Mouse (Mus musculus) liver, postnatal 0 days (tissue): ENCODE results near the gene Chtf18. TPM values are rescaled to one million over a fixed set of nuclear protein-coding genes. Genes with fewer than 3 reads are reported as not detected.
A peak's percentile ranks its signal among the peaks of the same experiment; 100 is the strongest.

Experiments
- ATAC-seq: fragments of 200-750 bp; cut with Nextera tagmentation; 2 replicates; pipeline ENCODE4 v1.8.0; 2017; ENCODE audit warnings: mild to moderate bottlenecking, moderate library complexity
- DNase-seq: peaks from one replicate; pipeline ENCODE4 v3.0.0-alpha.2; 2016
- H3K27ac ChIP-seq: fragments of 300-500 bp; sonication (generic); 2 replicates; pipeline ENCODE4 v1.5.1; 2014; ENCODE audit warnings: antibody characterized with exemption, moderate library complexity, mild to moderate bottlenecking, low read depth
- H3K27me3 ChIP-seq: fragments of 300-500 bp; sonication (generic); 2 replicates; pipeline ENCODE4 v1.6.1; 2014; ENCODE audit warnings: low read length, control low read depth, mixed read lengths; ENCODE audit not compliant: insufficient read depth
- H3K36me3 ChIP-seq: fragments of 300-500 bp; sonication (generic); replicated peaks from 2 replicates; pipeline ENCODE4 v1.6.1; 2014; ENCODE audit warnings: mild to moderate bottlenecking, control low read depth, low read length, moderate library complexity, mixed read lengths; ENCODE audit not compliant: insufficient read depth
- H3K4me1 ChIP-seq: fragments of 300-500 bp; sonication (generic); 2 replicates; pipeline ENCODE4 v1.6.1; 2014; ENCODE audit warnings: antibody characterized with exemption, mild to moderate bottlenecking, control low read depth; ENCODE audit not compliant: insufficient read depth
- H3K4me2 ChIP-seq: fragments of 300-500 bp; sonication (generic); 2 replicates; pipeline ENCODE4 v1.6.1; 2014; ENCODE audit warnings: low read depth, mild to moderate bottlenecking, low read length, moderate library complexity, mixed read lengths
- H3K4me3 ChIP-seq: fragments of 300-500 bp; sonication (generic); 2 replicates; pipeline ENCODE4 v1.5.1; 2014; ENCODE audit warnings: low read depth, low read length
- H3K9ac ChIP-seq: fragments of 300-500 bp; sonication (generic); replicated peaks from 2 replicates; pipeline ENCODE4 v1.6.1; 2014; ENCODE audit warnings: mild to moderate bottlenecking, moderate library complexity
- H3K9me3 ChIP-seq: fragments of 300-500 bp; sonication (generic); 2 replicates; pipeline ENCODE4 v1.6.1; 2016; ENCODE audit warnings: mild to moderate bottlenecking, control low read depth, low read length, mixed read lengths
- CTCF ChIP-seq: sonication (generic); IDR thresholded peaks from 2 replicates; pipeline ENCODE4 v1.5.1; 2016; ENCODE audit warnings: antibody characterized with exemption, low read depth
- EP300 ChIP-seq: IDR thresholded peaks from 2 replicates; pipeline ENCODE4 v1.6.1; 2016; ENCODE audit warnings: antibody characterized with exemption, low read depth, mild to moderate bottlenecking
- WGBS: fragments of 180-500 bp; shearing (Covaris S2); extraction: QIAGEN DNeasy Blood & Tissue Kit; methylation state at CpG from one replicate; pipeline ENCODE4 v1.1.7; 2014; ENCODE audit not compliant: insufficient replicate concordance; 5-methylcytosine and 5-hydroxymethylcytosine counted together
- polyA plus RNA-seq: library from polyadenylated mRNA; unstranded; fragments of >200 nt; fragmentation: Nextera tagmentation; extraction: Ambion mirVana; gene quantifications from 2 replicates; pipeline ENCODE4 v1.2.1, GENCODE M21; 2015

Chtf18 gene
- polyA plus RNA-seq, 1 experiment from 2014 or later: 7.4 TPM

DNA sequence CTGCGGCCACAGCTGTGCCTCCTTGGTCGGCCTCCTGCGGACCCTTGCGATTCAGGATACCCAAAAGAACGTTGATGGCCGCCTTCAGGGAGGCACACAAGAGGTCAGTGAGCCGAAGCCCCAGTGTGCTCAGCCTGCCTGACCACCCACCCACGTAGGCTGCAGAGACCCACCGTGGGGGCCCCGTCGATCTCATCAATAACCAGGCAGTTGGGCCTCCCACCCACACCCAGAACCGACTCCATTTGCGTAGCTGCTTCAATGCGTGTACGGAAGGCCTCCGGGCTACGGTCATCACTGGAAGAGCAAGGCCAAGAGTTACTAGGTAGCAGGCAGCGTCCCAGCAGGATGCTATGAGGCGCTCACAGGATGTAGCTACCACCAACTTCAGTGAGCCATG lies 3.7 kb downstream of the Chtf18 start:
- TF ChIP-seq CTCF: no peak
- TF ChIP-seq EP300: no peak
- Histone ChIP-seq H3K27me3 (no peaks in the 10 kb centered on the region), H3K9me3 (no peaks in the 10 kb centered on the region), H3K27ac (no peak overlapping the region), H3K9ac (no peak overlapping the region), H3K36me3 (no peaks in the 10 kb centered on the region; the same call in none of the 2 replicates), H3K4me3 (no peak overlapping the region), H3K4me2 (no peak overlapping the region), H3K4me1 (peaks cover 16% of the 10 kb centered on the region)
- DNase-seq: no peak
- WGBS: 94% methylated on average over 19 of the region's 19 CpGs
- no peak for ATAC-seq

DNA sequence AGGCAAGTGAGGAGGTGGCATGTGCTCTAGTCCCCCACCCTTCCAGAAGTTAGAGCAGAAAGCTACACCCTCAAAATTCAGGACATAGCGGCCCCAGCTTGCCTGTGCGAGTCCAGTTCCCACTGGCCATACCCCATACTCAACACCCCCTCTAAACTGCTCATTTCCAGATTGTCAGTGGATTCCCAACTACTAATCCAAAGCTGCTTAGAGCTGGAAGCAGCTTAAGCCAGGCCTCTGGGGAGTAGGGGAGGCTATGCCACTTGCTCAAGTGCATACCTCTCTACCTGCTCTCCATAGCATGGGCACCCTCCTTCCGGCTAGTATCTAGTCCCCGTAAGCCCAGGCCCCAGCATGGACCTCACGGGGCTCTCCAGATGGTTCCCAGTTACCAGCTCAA lies 5.7 kb downstream of the Chtf18 start:
- no peaks in the 10 kb centered on the region; the same call in none of the 2 replicates for H3K36me3 ChIP-seq
- H3K27ac ChIP-seq: no peak overlapping the region
- H3K27me3 ChIP-seq: peaks cover 13% of the 10 kb centered on the region
- H3K9ac ChIP-seq: no peak overlapping the region
- 89% methylated on average over 5 of the region's 5 CpGs for WGBS
- DNase-seq: no peak
- no peak for TF ChIP-seq CTCF
- TF ChIP-seq EP300: no peak
- H3K4me1 ChIP-seq: peaks cover 7% of the 10 kb centered on the region; the same call in 1 of the 2 replicates
- ATAC-seq: no peak
- no peak overlapping the region for H3K4me2 ChIP-seq
- no peak overlapping the region for H3K4me3 ChIP-seq
- no peaks in the 10 kb centered on the region for H3K9me3 ChIP-seq

DNA sequence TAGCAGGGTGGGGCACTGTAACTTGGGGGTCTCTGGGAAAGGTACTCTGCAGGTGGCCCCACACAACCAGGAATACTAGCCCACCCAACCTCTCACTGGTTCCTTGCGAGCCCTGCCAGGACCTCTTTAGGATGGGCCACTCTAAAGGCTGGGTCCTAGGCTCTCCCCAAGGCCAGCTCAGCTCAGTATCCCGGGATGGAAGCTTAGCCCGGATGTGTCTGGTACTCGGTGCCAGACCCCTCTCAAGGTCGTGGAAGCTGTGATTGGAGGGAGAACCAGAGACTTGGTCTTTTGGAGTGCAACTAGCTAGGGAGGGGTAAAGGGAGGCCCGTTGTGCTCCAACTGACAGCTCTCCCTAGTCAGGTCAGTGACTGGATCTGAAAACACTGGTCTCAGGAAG lies 9.5 kb downstream of the Chtf18 start:
- TF ChIP-seq EP300: no peak
- no peak for TF ChIP-seq CTCF
- Histone ChIP-seq H3K9ac (no peak overlapping the region), H3K36me3 (no peaks in the 10 kb centered on the region; the same call in none of the 2 replicates), H3K4me1 (peaks cover 3% of the 10 kb centered on the region; the same call in 1 of the 2 replicates), H3K9me3 (no peaks in the 10 kb centered on the region), H3K27me3 (peaks cover 22% of the 10 kb centered on the region), H3K4me3 (peak overlapping the region; percentile 29; the same call in 1 of the 2 replicates), H3K4me2 (peak overlapping the region; percentile 59), H3K27ac (no peak overlapping the region)
- ATAC-seq (no peak), DNase-seq (no peak)
- 14% methylated on average over 6 of the region's 6 CpGs for WGBS

DNA sequence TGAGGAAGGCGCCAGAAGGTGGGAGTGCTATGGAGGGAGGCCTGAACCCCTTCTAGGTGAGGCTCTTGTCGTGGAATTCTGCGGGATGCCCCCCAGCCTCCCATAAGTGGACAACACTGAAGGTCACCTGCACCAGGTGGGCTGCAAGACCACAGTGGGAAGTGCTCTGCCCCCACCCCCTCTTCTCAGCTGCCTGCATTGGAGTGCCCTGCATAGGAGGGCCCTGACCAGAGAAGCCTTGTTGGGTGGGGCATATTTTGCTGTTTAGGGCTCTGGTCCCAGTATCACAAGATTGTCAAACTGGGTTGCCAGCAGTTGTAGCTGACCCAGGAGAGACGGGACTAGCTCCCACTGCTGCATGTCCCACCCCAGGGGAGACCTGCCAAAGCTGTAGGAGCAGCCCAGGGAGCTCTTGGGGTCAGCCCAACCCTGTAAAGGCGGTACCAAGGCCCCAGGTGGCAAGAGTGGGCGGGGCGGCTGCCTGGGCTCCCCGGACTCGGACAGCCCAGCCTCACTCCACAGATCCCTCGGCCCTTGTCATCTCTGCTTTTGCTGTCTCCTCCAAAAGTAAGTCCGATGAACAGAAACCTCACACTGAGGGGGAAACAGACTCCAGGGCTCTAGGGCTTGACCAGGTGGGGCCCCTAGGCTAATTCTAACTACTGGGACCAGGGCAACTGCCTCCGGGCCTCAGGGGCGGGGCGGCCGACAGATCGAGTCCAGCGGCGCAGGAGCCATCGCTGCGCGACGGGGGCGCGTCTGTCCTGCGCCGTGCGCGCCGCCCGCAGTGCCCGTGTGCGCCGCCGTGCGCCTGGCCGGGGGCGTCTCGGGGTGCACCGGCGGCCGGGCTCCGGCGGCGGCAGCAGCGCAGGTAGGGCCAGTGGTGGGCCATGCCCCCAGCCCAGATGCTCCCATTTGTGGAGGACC lies 10.2 kb downstream of the Chtf18 start, which contains the start of gene Gng13:
Gng13 (plus strand) TSS at position 461 of the 927 bp plus-strand sequence.
- peaks cover 3% of the 10 kb centered on the region; the same call in 1 of the 2 replicates for H3K4me1 ChIP-seq
- ATAC-seq (no peak), DNase-seq (no peak)
- peak within 1 kb of the TSS; percentile 59 for H3K4me2 ChIP-seq
- peak within 1 kb of the TSS; percentile 29; the same call in 1 of the 2 replicates for H3K4me3 ChIP-seq
- H3K27ac ChIP-seq: no peak within 1 kb of the TSS
- WGBS: 2% methylated on average over 37 of the region's 45 CpGs
- TF ChIP-seq CTCF: no peak
- TF ChIP-seq EP300: no peak
- no peak within 1 kb of the TSS for H3K9ac ChIP-seq
- H3K9me3 ChIP-seq: no peaks in the 10 kb centered on the region
- H3K27me3 ChIP-seq: peaks cover 22% of the 10 kb centered on the region
- no peaks in the 10 kb centered on the region; the same call in none of the 2 replicates for H3K36me3 ChIP-seq

DNA sequence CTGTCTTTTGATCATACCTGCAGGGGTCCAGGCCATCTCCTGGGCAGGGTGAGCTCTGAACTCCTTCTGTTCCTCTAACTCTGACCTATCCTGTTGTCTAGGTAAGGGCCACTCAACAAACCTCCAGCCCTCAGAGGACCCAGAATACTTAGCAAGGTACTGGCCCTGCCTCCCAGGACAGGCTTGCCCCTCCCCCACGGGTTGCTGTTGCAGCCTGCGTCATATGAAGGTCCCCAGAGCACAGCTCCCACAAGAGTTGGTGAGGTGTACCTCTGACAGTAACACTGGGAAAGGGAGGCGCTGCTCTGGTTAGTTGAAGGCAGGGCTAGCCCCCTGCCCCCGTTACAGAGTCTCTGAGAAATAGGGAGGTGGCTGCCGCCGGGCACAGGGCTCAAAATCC lies 11.1 kb downstream of the Chtf18 start:
- H3K4me3 ChIP-seq: no peak overlapping the region
- no peaks in the 10 kb centered on the region; the same call in none of the 2 replicates for H3K36me3 ChIP-seq
- WGBS: 9% methylated on average over 6 of the region's 6 CpGs
- H3K27ac ChIP-seq: no peak overlapping the region
- no peaks in the 10 kb centered on the region for H3K9me3 ChIP-seq
- no peak overlapping the region for H3K4me2 ChIP-seq
- ATAC-seq (no peak), DNase-seq (no peak)
- H3K4me1 ChIP-seq: peaks cover 3% of the 10 kb centered on the region; the same call in 1 of the 2 replicates
- no peak for TF ChIP-seq EP300
- no peak for TF ChIP-seq CTCF
- H3K9ac ChIP-seq: no peak overlapping the region
- peaks cover 22% of the 10 kb centered on the region for H3K27me3 ChIP-seq

DNA sequence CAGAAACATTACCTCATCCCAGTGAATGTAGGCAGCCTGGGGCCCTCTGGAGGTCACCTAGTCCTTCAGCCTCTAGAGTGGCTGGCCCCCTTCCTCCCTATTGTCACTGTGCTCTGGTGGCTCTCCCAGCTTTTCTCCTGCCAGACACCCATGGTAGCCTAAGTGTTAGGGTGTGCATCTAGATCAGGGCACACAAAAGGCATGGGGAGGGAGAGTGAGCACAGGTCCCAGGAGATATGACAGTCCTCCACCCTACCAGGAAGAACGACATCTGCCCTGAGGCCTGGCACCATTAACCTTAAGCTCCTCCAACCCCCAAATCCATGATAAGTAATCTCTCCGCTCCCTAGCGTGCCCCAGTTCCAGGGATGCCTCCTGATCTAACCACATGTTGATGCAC lies 11.6 kb downstream of the Chtf18 start:
- Histone ChIP-seq H3K9me3 (no peaks in the 10 kb centered on the region), H3K4me1 (peaks cover 3% of the 10 kb centered on the region; the same call in 1 of the 2 replicates), H3K9ac (no peak overlapping the region), H3K4me2 (no peak overlapping the region), H3K4me3 (no peak overlapping the region), H3K36me3 (no peaks in the 10 kb centered on the region; the same call in none of the 2 replicates), H3K27ac (no peak overlapping the region), H3K27me3 (peaks cover 22% of the 10 kb centered on the region)
- ATAC-seq: no peak
- DNase-seq: no peak
- 50% methylated on average over 3 of the region's 3 CpGs for WGBS
- no peak for TF ChIP-seq CTCF
